Comparison of ENCODE assay signal across 8 mouse cellular contexts in the genomic region with DNA sequence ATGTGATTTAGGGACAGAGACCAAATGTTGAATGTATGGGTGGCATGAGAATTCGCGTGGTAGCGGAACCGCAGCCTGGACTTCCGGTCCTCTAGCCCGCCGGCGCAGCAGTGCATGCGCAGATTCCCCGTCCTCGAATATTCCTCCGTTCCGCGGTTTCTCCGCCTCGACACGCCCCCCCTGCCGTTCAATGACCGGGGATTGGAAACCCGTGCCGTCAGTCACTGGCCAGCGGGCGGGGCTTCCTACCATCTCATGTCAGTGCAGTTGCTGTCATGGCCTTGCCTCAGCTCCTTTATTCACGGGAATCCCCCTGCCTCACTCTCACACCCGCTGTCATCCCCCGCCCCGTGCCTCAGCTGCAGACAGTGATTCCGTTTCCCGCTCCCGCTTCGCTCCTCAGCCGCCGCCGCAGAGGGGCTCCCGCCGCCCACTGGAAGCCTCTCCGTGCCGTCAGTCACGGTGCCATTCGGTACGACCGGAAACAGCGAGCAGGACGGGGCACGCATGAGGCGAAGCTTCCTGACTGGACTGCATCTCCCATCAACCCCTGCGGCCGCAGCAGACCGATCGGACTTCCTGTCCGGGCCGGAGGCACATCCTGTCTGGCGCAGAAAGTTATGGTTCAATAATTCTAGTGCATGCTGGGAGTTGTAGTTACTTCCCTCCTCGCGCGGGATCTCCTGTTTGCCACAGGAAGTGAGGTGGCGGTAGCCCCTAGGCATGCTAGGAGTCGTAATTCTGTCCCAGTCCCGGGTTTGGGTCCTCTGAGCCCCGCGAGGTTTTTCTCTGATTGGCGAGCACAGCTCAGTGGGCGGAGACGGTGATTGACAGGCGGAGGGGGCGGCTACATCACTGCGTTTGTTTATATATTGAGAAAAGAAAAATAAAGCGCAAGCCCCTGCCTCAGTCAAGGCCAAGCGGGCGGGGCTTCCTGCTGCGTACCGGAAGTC.
A peak's percentile ranks its signal among the peaks of the same experiment; 100 is the strongest.
DNase-seq lines count a peak whose midpoint lies in the region; ATAC-seq and TF ChIP-seq lines count a peak whose summit lies in the region.

No protein-coding gene starts in this region.

- peaks cover 24% of the 10 kb centered on the region for H3K4me1 ChIP-seq in erythroblast, embryonic 14.5 days (ENCODE audit: control insufficient read depth)
- 0 out of 2 replicates have a peak, but pooled peaks cover 4% of the 10 kb centered on the region for H3K4me1 ChIP-seq in heart, embryonic 11.5 days (ENCODE audit: control insufficient read depth, insufficient read depth, low read length)
- peaks cover 3% of the 10 kb centered on the region; the same call in 1 of the 2 replicates for H3K4me1 ChIP-seq in kidney, embryonic 16.5 days (ENCODE audit: insufficient read depth, low read length)
- H3K4me1 ChIP-seq in liver, adult 2 months (ENCODE audit: control insufficient read depth, insufficient read depth, low read length) = no peaks in the 10 kb centered on the region

- H3K27me3 ChIP-seq in C2C12 (ENCODE audit: control insufficient read depth, insufficient read depth, insufficient read length) (no peaks in the 10 kb centered on the region), myocyte (ENCODE audit: control insufficient read depth, insufficient read depth, insufficient read length) (no peaks in the 10 kb centered on the region)
- no peaks in the 10 kb centered on the region for H3K27me3 ChIP-seq in erythroblast, embryonic 14.5 days (ENCODE audit: control insufficient read depth)
- H3K27me3 ChIP-seq in heart, embryonic 11.5 days (ENCODE audit: control insufficient read depth, insufficient read depth, low read length) = no peaks in the 10 kb centered on the region
- no peaks in the 10 kb centered on the region for H3K27me3 ChIP-seq in kidney, embryonic 16.5 days (ENCODE audit: insufficient read depth, low read length)
- H3K27me3 ChIP-seq in liver, adult 2 months (ENCODE audit: control insufficient read depth, insufficient read depth, low read length) = no peaks in the 10 kb centered on the region
- no peaks in the 10 kb centered on the region for H3K27me3 ChIP-seq in splenic B cell, adult 2 months (ENCODE audit: control insufficient read depth, insufficient read depth, low read length, poor library complexity, severe bottlenecking)

- no peak for TF ChIP-seq CTCF in C2C12 (IDR thresholded peaks at IDR 0.05; ENCODE audit: control insufficient read depth, insufficient read depth, insufficient read length)
- 0 out of 2 replicates have a peak, but pooled peaks have one; percentile 0 for TF ChIP-seq CTCF in brain, embryonic 14.5 days (IDR thresholded peaks at IDR 0.05; ENCODE audit: borderline replicate concordance, extremely low read depth, insufficient read depth, insufficient read length)
- TF ChIP-seq CTCF in liver, adult 2 months (IDR thresholded peaks at IDR 0.05; ENCODE audit: low read depth, low read length) = no peak

- peak overlapping the region; percentile 97 for H3K27ac ChIP-seq in heart, embryonic 11.5 days (ENCODE audit: low read depth, low read length)
- H3K27ac ChIP-seq in kidney, embryonic 16.5 days (ENCODE audit: low read length) = peak overlapping the region; percentile 99
- H3K27ac ChIP-seq in liver, adult 2 months (replicated peaks; ENCODE audit: insufficient read depth, low read depth, low read length) = peak overlapping the region; percentile 95

- H3K79me2 ChIP-seq in C2C12 (ENCODE audit: control insufficient read depth, insufficient read depth) (no peaks in the 10 kb centered on the region), myocyte (ENCODE audit: control insufficient read depth, insufficient read depth) (no peaks in the 10 kb centered on the region)
- no peaks in the 10 kb centered on the region for H3K79me2 ChIP-seq in liver, adult 2 months (ENCODE audit: control insufficient read depth, insufficient read depth, low read length)

- peak; percentile 95 for ATAC-seq in heart, embryonic 11.5 days (replicated peaks; ENCODE audit: insufficient number of reproducible peaks, low FRiP score, low TSS enrichment)
- ATAC-seq in kidney, embryonic 16.5 days (ENCODE audit: low FRiP score, low TSS enrichment) = peak; percentile 96

- TF ChIP-seq POLR2A in brain, embryonic 14.5 days (IDR thresholded peaks at IDR 0.05; ENCODE audit: borderline replicate concordance, extremely low read depth, insufficient read depth, insufficient read length, poor library complexity, severe bottlenecking) = peak; percentile 47; the same call in 1 of the 2 replicates
- TF ChIP-seq POLR2A in liver, adult 2 months (IDR thresholded peaks at IDR 0.05; ENCODE audit: extremely low read depth, insufficient read depth, low read length) = peak; percentile 27; the same call in 1 of the 2 replicates
- peak; percentile 81 for TF ChIP-seq POLR2A in myocyte (IDR thresholded peaks at IDR 0.05; ENCODE audit: insufficient read length, low read depth)

- peak overlapping the region; percentile 88 for H3K9ac ChIP-seq in heart, embryonic 11.5 days (ENCODE audit: low read depth, low read length)
- peak overlapping the region; percentile 87 for H3K9ac ChIP-seq in kidney, embryonic 16.5 days (replicated peaks; ENCODE audit: low read length)
- H3K9ac ChIP-seq in liver, adult 2 months (ENCODE audit: low read depth, low read length) = peak overlapping the region; percentile 84

- WGBS in heart, embryonic 11.5 days (ENCODE audit: insufficient replicate concordance) = under 1% methylated on average over 72 of the region's 72 CpGs
- under 1% methylated on average over 72 of the region's 72 CpGs for WGBS in kidney, embryonic 16.5 days
- WGBS in liver, adult 2 months = under 1% methylated on average over 72 of the region's 72 CpGs

- H3K4me3 ChIP-seq in C2C12 (ENCODE audit: insufficient read depth, poor library complexity, severe bottlenecking) (peak overlapping the region; percentile 55), myocyte (peak overlapping the region; percentile 88)
- H3K4me3 ChIP-seq in erythroblast, embryonic 14.5 days (replicated peaks) = peak overlapping the region; percentile 95
- peak overlapping the region; percentile 72 for H3K4me3 ChIP-seq in heart, embryonic 11.5 days (ENCODE audit: low read depth, low read length)
- peak overlapping the region; percentile 69 for H3K4me3 ChIP-seq in kidney, embryonic 16.5 days (ENCODE audit: low read length)
- peak overlapping the region; percentile 79 for H3K4me3 ChIP-seq in liver, adult 2 months (ENCODE audit: insufficient read depth, low read depth, low read length)

- peak; percentile 100 for DNase-seq in brain, embryonic 14.5 days (ENCODE audit: low read depth)
- DNase-seq in liver, adult 2 months (ENCODE audit: extremely low read depth, low read depth, low spot score) = peak; percentile 99
- DNase-seq in splenic B cell, adult 2 months (ENCODE audit: low read depth, low spot score) = peak; percentile 99

- H3K79me3 ChIP-seq in C2C12 (ENCODE audit: low read depth) = no peaks in the 10 kb centered on the region

- H3K36me3 ChIP-seq in C2C12 (ENCODE audit: control insufficient read depth, insufficient read depth) (no peaks in the 10 kb centered on the region), myocyte (ENCODE audit: control insufficient read depth, insufficient read depth) (no peaks in the 10 kb centered on the region)
- H3K36me3 ChIP-seq in erythroblast, embryonic 14.5 days (ENCODE audit: control insufficient read depth) = no peaks in the 10 kb centered on the region
- no peaks in the 10 kb centered on the region for H3K36me3 ChIP-seq in heart, embryonic 11.5 days (ENCODE audit: control insufficient read depth, insufficient read depth, low read length)
- H3K36me3 ChIP-seq in kidney, embryonic 16.5 days (ENCODE audit: insufficient read depth, low read length) = no peaks in the 10 kb centered on the region
- H3K36me3 ChIP-seq in liver, adult 2 months (ENCODE audit: control insufficient read depth, insufficient read depth, low read length) = no peaks in the 10 kb centered on the region
- no peaks in the 10 kb centered on the region for H3K36me3 ChIP-seq in splenic B cell, adult 2 months (ENCODE audit: control insufficient read depth, insufficient read depth, low read length, poor library complexity, severe bottlenecking)

- peak overlapping the region; percentile 73 for H3K4me2 ChIP-seq in heart, embryonic 11.5 days
- peak overlapping the region; percentile 60 for H3K4me2 ChIP-seq in kidney, embryonic 16.5 days (replicated peaks; ENCODE audit: low read depth, low read length)
- peak overlapping the region; percentile 72 for H3K4me2 ChIP-seq in myocyte (ENCODE audit: low read depth)

- H3K9me3 ChIP-seq in erythroblast, embryonic 14.5 days (ENCODE audit: control insufficient read depth, low read length) = peaks cover 22% of the 10 kb centered on the region
- H3K9me3 ChIP-seq in heart, embryonic 11.5 days (replicated peaks; ENCODE audit: control insufficient read depth, low read length) = peaks cover 13% of the 10 kb centered on the region
- H3K9me3 ChIP-seq in kidney, embryonic 16.5 days (ENCODE audit: low read length) = peaks cover 14% of the 10 kb centered on the region

- peak overlapping the region; percentile 86 for H3ac ChIP-seq in C2C12 (ENCODE audit: control insufficient read depth, insufficient read length, low read depth)
- peak overlapping the region; percentile 51 for H3ac ChIP-seq in myocyte (ENCODE audit: control insufficient read depth, insufficient read length)

TF ChIP-seq in C2C12, 6 proteins besides CTCF, POLR2A, EP300 and RAD21:
- no peak for TF ChIP-seq USF1 (IDR thresholded peaks at IDR 0.05; ENCODE audit: low read depth)
- TF ChIP-seq MAX (IDR thresholded peaks at IDR 0.05) = peak; percentile 92

TF ChIP-seq in myocyte, 11 proteins besides CTCF, POLR2A, EP300 and RAD21:
- TF ChIP-seq SRF (IDR thresholded peaks at IDR 0.05; ENCODE audit: control insufficient read depth, insufficient read length, low read depth) = peak; percentile 47
- no peak for TF ChIP-seq TCF12 (IDR thresholded peaks at IDR 0.05; ENCODE audit: insufficient read depth, poor library complexity, severe bottlenecking)
- peak; percentile 12 for TF ChIP-seq MAX (IDR thresholded peaks at IDR 0.05; ENCODE audit: low read depth)
- peak; percentile 33 for TF ChIP-seq E2F4 (IDR thresholded peaks at IDR 0.05; ENCODE audit: insufficient read depth)
- no peak for TF ChIP-seq MYOD1 (IDR thresholded peaks at IDR 0.05; ENCODE audit: control insufficient read depth in 1 of 3, insufficient read length in 2 of 3, low read depth in 2 of 3)
- no peak for TF ChIP-seq TCF3 (IDR thresholded peaks at IDR 0.05; ENCODE audit: insufficient read length, low read depth)
- TF ChIP-seq USF1 (IDR thresholded peaks at IDR 0.05; ENCODE audit: low read depth) = no peak
- TF ChIP-seq MYOG (IDR thresholded peaks at IDR 0.05; ENCODE audit: control insufficient read depth in 1 of 3, insufficient read depth in 1 of 3, insufficient read length in 2 of 3, low read depth in 2 of 3) = peak in 1 of 3 experiments; percentile 8
- peak; percentile 85 for TF ChIP-seq POLR2AphosphoS2 (IDR thresholded peaks at IDR 0.05; ENCODE audit: insufficient read length, low read depth)
- no peak for TF ChIP-seq REST (IDR thresholded peaks at IDR 0.05; ENCODE audit: insufficient read depth, insufficient read length)
- 0 out of 2 replicates have a peak, but pooled peaks have one; percentile 10 for TF ChIP-seq CEBPB (IDR thresholded peaks at IDR 0.05; ENCODE audit: insufficient read depth, poor library complexity, severe bottlenecking)

Comparison
In these comparisons a context has a peak if more than half of its experiments do, and no peak if none do; other contexts are left out.
1. Peak in every context shown above with its lines: DNase-seq, ATAC-seq, H3K4me3 ChIP-seq and H3K27ac ChIP-seq.
2. POLR2A ChIP-seq: peak in every context shown above with its lines; median percentile 81 in myocyte; 47 in brain, embryonic 14.5 days; 27 in liver, adult 2 months.